Mouse (Mus musculus): Measurements from ENCODE around the gene Tmed5. TPM values are rescaled to one million over a fixed set of nuclear protein-coding genes. Genes with fewer than 3 reads are reported as not detected.
"Not testable (repeated sequence)": the region's sequence is repeated elsewhere in the genome, so short reads cannot be mapped to it uniquely, and the experiment has no call there.

The Tmed5 gene
- total RNA-seq (2021): 10 to 100 TPM; 28.6 to 30.3 TPM
- long read RNA-seq, experiment 1, transcript Tmed5-201 (4 exons, 3,800 nt): major isoform, 36 of 38 reads
- long read RNA-seq, experiment 1, partial matches to known transcripts: 0 of 38 reads
- long read RNA-seq, experiment 1, other reads (novel, unspliced or antisense): 2 of 38 reads
- long read RNA-seq, experiment 2, transcript Tmed5-201 (4 exons, 3,800 nt): major isoform, 31 of 40 reads
- long read RNA-seq, experiment 2, partial matches to known transcripts: 1 of 40 reads
- long read RNA-seq, experiment 2, other reads (novel, unspliced or antisense): 7 of 40 reads

DNA sequence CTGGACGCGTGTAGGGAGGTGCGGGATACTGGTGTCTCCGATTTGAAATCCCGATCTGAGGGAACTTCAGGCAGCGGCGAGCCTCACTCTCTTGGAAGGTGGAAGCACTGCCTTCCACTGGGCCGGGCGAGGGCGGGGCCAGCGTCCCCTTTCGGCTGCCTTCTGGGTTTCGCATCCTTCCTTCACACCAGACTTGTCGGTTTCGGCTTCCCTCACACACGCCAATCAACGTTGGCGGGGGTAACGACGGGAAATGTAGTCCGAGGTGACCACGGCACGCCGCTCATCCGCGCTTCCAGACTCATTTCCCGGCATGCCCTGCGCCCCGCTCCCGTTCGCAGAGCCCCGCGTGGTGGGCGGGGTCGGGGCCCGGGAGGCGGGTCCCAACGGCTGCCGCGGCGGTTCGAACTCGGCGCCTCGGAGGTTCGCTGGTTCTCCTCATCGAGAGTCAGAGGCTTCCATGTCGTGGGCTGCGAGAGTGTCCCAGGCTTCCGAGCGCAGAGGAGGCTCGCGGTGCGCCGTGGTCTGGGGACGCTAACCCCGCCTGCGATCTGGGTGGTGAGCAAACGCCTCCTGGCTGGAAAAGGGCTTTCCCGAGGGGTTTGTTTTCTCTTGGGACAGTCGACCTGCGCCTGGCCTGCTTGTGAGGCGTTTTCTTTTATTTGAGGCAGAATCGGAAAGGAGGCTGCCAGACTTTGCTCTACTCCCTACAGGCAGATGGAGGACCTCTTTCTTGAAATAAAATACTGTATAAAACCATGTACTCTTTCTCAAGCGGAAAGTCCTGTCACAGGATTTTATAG lies at the start of gene Tmed5, which contains the start of gene Ccdc18:
Gene Tmed5, minus strand, starts transcription at position 180 of the 803 bp plus-strand sequence.
Gene Ccdc18, plus strand, starts transcription at position 435 of the 803 bp plus-strand sequence.
- DNase-seq (ENCODE audit: low spot score in 2 of 2): peak; percentile 98 to 99

- peak; percentile 5 to 24 for DNase-seq (ENCODE audit: low spot score in 2 of 2)
These were observed 31.3 kb upstream of the Tmed5 start for GRCm38 (mm10) chr5:108163695-108164094.

DNA sequence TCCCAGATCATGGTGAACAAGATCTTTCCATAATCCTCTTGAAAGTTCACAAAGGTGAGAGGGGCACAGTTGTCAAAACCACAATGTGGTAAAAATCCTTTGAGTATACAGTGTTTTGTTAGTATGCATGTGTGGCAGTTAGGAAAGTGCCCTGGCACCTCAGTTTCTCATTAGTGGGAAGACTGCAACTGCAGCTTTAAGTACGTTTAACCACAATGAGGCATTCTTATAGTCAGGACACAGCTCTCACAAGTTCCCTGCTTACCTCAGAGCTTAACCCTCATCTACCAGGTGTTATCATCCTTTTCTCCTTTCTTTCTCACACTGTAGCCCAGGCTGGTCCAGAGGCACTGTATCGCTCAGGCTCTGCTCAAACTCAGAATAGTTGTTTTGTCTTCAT lies 28.4 kb upstream of the Tmed5 start:
- DNase-seq (ENCODE audit: low spot score in 2 of 2): no peak

- no peak for DNase-seq (ENCODE audit: low spot score in 2 of 2)
These were observed 20.2 kb upstream of the Tmed5 start for GRCm38 (mm10) chr5:108152592-108152991.

- peak in 1 of 2 experiments; percentile 6 for DNase-seq (ENCODE audit: low spot score in 2 of 2)
These were observed 475 bp downstream of the Tmed5 start for GRCm38 (mm10) chr5:108131849-108132440.

- no peak for DNase-seq (ENCODE audit: low spot score in 2 of 2)
These were observed 12.1 kb downstream of the Tmed5 start for GRCm38 (mm10) chr5:108120221-108120900.

- no peak for DNase-seq (ENCODE audit: low spot score in 2 of 2)
These were observed 14.7 kb downstream of the Tmed5 start for GRCm38 (mm10) chr5:108117693-108118092.

- no peak for DNase-seq (ENCODE audit: low spot score in 2 of 2)
These were observed 23.1 kb downstream of the Tmed5 start for GRCm38 (mm10) chr5:108109346-108109745.

DNA sequence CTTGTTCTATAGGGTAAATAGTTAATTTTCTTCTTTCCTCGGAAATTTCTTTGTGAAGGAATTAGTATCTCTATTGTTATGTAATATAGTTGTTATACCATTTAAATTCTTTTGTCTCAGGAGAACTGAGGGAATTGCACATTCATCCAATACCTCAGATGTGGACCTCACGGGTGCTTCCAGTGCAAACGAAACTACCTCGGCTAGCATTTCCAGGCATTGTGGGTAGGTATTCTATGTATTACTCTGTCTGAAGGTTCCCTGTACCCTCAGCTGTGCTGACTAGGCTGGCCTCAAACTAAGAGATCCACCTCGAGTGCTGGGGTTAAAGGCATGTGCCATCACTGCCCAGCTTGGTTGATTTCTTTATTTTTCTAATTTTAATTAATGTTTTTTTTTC lies 28.1 kb downstream of the Tmed5 start:
- no peak for DNase-seq (ENCODE audit: low spot score in 2 of 2)

DNA sequence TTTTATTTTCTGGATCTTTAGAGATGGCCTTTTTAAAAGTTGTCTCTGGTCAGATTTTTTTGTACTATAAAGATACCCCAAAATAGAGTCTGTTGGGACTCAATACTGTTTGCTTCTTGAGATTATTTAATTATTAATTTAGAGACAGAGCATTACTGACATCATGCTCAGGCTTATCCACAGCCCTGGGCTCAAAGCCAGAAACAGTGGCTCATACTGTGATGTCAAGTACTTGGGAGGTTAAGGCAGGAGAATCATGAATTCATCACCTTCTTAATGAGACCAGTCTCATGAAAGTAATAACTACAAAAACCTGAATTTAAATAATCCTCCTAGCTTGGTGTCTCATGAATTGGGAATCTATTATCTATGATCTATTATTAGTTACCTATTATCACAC lies 32.2 kb downstream of the Tmed5 start:
- no peak for DNase-seq (ENCODE audit: low spot score in 2 of 2)

GRCm38 (mm10) chr5:108097676-108098075 lies 34.7 kb downstream of the Tmed5 start:
- DNase-seq (ENCODE audit: low spot score in 2 of 2): no peak

DNA sequence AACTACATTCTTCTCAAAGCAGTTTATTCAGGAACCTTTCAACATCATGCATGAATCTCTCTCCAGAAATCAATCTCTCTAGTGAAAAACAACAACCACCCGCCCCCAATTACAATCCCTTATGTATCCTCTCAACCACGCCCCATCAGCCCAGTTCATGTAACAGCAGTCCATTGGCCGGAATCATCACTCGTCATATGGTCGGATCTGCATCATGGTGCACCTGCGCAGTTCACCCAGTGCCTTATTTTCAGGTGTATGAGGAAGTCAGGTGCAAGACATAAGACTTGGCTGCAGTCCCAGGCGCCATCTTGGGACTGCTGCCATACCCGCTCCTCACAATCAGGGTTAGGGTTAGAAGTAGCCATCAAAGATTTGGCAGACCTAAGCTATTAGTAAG lies 39.7 kb downstream of the Tmed5 start:
- not testable (repeated sequence) for DNase-seq (ENCODE audit: low spot score in 2 of 2)

DNA sequence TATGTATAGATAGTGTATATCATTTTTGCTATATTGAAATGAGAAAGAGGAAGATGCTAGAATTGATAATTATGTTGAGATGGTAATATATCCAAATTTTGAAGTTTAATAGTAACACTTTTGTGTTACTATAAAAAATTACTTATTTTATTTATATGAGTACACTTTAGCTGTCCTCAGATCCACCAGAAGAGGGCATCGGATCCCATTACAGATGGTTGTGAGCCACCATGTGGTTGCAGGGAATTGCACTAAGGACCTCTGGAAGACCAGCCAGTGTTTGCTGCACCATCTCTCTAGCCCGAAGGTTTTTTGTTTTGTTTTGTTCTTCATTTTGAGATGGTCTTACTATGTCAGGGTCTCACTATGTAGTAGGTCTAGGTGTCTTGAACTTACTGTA lies 47.0 kb downstream of the Tmed5 start:
- DNase-seq (ENCODE audit: low spot score in 2 of 2): no peak

- no peak for DNase-seq (ENCODE audit: low spot score in 2 of 2)
These were observed 50.0 kb downstream of the Tmed5 start for GRCm38 (mm10) chr5:108082380-108082779.

- no peak for DNase-seq (ENCODE audit: low spot score in 2 of 2)
These were observed 52.8 kb downstream of the Tmed5 start for GRCm38 (mm10) chr5:108079603-108080002.

DNA sequence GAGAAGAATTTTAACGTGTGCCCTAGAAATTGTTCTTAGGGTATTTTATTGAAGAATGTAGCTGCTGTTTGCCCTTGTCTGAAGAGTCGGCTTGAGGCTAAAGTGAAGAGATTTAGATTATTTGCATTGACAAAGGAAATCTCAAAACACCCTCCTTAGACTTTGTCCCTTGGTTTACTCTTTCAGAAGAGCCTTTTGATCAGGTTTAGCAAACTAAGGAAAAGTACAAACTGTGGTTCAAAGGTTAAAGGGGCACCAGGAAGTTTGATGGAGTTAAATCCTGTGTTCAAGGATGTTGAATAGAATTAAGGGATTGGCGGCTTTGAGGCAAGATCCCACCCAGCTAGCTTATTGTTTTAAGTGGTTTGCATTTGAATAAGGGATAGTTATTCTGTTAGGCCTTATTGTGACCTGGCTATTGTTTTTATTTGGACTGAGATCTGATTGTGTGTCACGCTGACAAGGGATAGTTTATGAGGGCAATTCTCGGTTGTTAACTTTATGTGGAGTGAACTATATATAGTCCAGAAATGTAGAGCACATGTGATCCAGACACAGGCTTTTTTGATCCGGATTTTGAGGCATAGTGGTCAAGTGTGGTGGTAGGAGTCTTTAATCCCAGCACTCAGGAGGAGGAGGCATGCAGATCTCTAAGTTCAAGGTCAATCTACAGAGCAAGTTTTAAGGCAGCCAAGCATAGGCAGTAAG lies 55.4 kb downstream of the Tmed5 start:
- DNase-seq (ENCODE audit: low spot score in 2 of 2): no peak

DNA sequence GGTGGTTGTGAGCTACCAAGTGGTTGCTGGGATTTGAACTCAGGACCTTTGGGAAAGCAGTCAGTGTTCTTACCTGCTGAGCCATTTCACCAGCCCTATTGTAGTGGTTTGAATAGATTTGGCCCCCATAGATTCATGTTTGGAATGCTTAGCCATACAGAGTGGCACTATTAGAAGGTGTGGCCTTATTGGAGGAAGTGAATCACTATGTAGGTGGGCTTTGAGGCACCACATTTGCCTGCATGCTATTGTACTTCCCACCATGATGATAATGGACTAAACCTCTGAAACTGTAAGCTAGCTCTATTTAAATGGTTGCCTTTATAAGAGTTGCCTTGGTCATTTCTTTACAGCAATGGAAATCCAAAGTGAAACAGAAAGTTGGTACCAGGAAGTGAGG lies 56.2 kb downstream of the Tmed5 start:
- DNase-seq (ENCODE audit: low spot score in 2 of 2): no peak

DNA sequence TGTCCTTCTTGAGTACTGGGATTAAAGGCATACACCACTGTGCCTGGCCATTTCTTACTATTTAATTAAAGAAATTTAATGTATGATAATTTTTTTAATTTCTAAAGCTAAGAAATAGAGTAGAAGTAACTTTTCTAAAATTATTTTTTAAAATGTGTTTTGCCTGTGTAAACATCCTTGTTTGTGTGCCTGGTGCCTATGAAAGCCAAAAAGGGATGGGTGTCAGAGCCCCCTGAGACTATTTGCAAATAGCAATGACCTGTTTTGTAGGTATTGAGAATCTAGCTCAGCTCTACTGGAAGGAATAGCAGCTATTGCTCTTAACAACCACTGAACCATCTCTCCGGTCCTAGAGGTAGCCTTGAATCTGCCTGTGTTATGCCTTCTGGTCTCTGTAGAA lies 60.1 kb downstream of the Tmed5 start:
- no peak for DNase-seq (ENCODE audit: low spot score in 2 of 2)

GRCm38 (mm10) chr5:108065465-108066411 lies 66.7 kb downstream of the Tmed5 start, which contains the start of gene Mtf2:
Mtf2 (plus strand) TSS chr5:108065674.
- peak; percentile 95 to 97 for DNase-seq (ENCODE audit: low spot score in 2 of 2)

DNA sequence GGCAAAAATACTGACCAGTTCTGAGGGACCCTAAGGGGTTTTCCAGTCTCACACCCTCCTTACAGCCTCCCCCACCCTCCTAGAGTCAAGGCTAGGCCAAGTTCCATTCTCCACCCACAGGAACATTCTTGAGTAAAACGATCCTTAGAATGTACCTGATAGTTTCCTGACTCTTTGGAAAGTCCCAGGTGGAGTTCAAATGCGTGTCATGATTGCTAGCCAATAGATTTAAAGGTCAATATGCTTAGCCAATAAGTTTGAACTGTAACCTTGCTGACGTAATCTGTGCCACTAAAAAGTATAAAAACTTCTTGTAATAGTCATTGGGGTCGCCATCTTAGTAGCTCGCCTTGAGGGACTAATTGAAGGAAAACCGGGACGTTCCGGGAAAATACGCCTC lies 72.0 kb downstream of the Tmed5 start:
- DNase-seq (ENCODE audit: low spot score in 2 of 2): no peak
